Mouse (Mus musculus) midbrain, postnatal 0 days (tissue): ENCODE measurements around the gene Klhl42. TPM values are rescaled to one million over a fixed set of nuclear protein-coding genes. Genes with fewer than 3 reads are reported as not detected.
A peak's percentile ranks its signal among the peaks of the same experiment; 100 is the strongest.

Source experiments
- ATAC-seq: fragments of 200-750 bp; cut with Nextera tagmentation; 2 replicates; pipeline ENCODE4 v1.8.0; 2017; ENCODE audit warnings: moderate number of reproducible peaks, mild to moderate bottlenecking, moderate TSS enrichment, moderate library complexity; ENCODE audit not compliant: low FRiP score
- DNase-seq: peaks from one replicate; pipeline ENCODE4 v3.0.0-alpha.2; 2015; ENCODE audit warnings: low spot score
- H3K27ac ChIP-seq: fragments of 300-500 bp; sonication (generic); 2 replicates; pipeline ENCODE4 v1.5.1; 2014; ENCODE audit warnings: low read depth, mild to moderate bottlenecking, low read length, mixed read lengths
- H3K27me3 ChIP-seq: fragments of 300-500 bp; sonication (generic); 2 replicates; pipeline ENCODE4 v1.6.1; 2014; ENCODE audit warnings: low read length, control low read depth, mixed read lengths; ENCODE audit not compliant: insufficient read depth
- H3K36me3 ChIP-seq: fragments of 300-500 bp; sonication (generic); 2 replicates; pipeline ENCODE4 v1.6.1; 2014; ENCODE audit warnings: low read length, control low read depth, mixed read lengths; ENCODE audit not compliant: insufficient read depth
- H3K4me1 ChIP-seq: fragments of 300-500 bp; sonication (generic); 2 replicates; pipeline ENCODE4 v1.6.1; 2014; ENCODE audit warnings: mild to moderate bottlenecking, control low read depth, antibody characterized with exemption, low read length, mixed read lengths; ENCODE audit not compliant: insufficient read depth
- H3K4me2 ChIP-seq: fragments of 300-500 bp; sonication (generic); 2 replicates; pipeline ENCODE4 v1.6.1; 2014; ENCODE audit warnings: low read depth, mild to moderate bottlenecking, low read length, mixed read lengths; ENCODE audit not compliant: poor library complexity, severe bottlenecking
- H3K4me3 ChIP-seq: fragments of 300-500 bp; sonication (generic); 2 replicates; pipeline ENCODE4 v1.5.1; 2014; ENCODE audit warnings: low read depth, mild to moderate bottlenecking, low read length, moderate library complexity
- H3K9ac ChIP-seq: fragments of 300-500 bp; sonication (generic); replicated peaks from 2 replicates; pipeline ENCODE4 v1.6.1; 2014; ENCODE audit warnings: mild to moderate bottlenecking, low read length, moderate library complexity, mixed read lengths; ENCODE audit not compliant: poor library complexity, severe bottlenecking
- H3K9me3 ChIP-seq: fragments of 300-500 bp; sonication (generic); 2 replicates; pipeline ENCODE4 v1.6.1; 2016; ENCODE audit warnings: low read length, control low read depth
- CTCF ChIP-seq: IDR thresholded peaks from 2 replicates; pipeline ENCODE4 v1.5.1; 2016; ENCODE audit warnings: antibody characterized with exemption, mild to moderate bottlenecking
- WGBS: fragments of 180-500 bp; shearing (Covaris S2); extraction: QIAGEN DNeasy Blood & Tissue Kit; methylation state at CpG from one replicate; pipeline ENCODE4 v1.1.7; 2014; 5-methylcytosine and 5-hydroxymethylcytosine counted together
- polyA plus RNA-seq: library from polyadenylated mRNA; unstranded; fragments of >200 nt; fragmentation: Nextera tagmentation; extraction: Ambion mirVana; gene quantifications from 2 replicates; pipeline ENCODE4 v1.2.1, GENCODE M21; 2015
- total RNA-seq: library from RNA; depleted of rRNA; stranded (reverse); fragments of >200 nt; gene quantifications from 2 replicates; pipeline ENCODE4 v1.2.3, GENCODE M21; 2014

Gene Klhl42
- total and polyA plus RNA-seq, 2 experiments from 2014 or later, result 6.4 to 26.0 TPM

DNA sequence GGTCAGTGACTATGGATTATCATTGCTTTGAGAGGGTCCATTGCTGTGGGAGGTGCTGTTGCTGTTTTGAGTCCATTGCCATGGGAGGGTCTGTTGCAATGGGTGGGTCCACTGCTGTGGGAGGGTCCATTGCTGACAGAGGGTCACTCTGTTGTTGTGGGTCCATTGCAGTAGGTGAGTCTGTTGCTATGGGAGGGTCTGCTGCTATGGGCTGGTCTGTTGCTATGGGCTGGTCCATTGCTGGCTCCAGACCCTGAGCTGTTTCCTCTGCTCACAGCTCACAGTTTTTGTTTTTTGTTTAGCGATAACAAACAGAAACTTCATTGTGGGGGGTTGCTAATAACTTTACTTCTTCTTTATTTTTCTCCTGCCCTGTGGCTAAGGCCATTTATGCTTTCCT lies 14.3 kb downstream of the Klhl42 start:
- H3K4me3 ChIP-seq, result no peak overlapping the region
- TF ChIP-seq CTCF, result no peak
- H3K27ac ChIP-seq, result no peak overlapping the region
- H3K36me3 ChIP-seq, result peaks cover 19% of the 10 kb centered on the region
- DNase-seq (no peak), ATAC-seq (no peak)
- 100% methylated on average over 1 of the region's 1 CpGs for WGBS
- no peak overlapping the region for H3K9ac ChIP-seq
- H3K9me3 ChIP-seq, result no peaks in the 10 kb centered on the region
- H3K4me1 ChIP-seq, result no peaks in the 10 kb centered on the region
- H3K4me2 ChIP-seq, result no peak overlapping the region
- H3K27me3 ChIP-seq, result no peaks in the 10 kb centered on the region

DNA sequence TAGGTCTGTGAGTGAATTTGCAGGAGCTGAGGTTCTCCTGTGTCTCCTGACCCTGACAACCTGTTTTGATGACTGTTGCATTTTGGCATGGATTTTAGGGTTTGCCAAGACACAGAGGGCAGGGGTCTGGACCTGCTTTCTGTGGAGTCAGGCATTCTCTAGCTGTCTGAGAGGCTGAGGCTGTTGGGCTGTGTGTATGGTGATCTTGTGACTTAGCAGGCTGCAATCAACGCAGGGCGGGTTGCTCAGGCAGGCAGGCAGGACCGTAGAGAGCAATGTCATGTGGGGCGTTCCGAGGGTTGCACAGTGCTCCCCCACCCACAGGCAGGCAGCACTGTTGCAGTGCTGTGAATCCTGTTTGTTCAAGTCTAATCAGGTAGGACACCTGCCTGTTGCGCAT lies 15.5 kb downstream of the Klhl42 start:
- Histone ChIP-seq H3K9me3 (no peaks in the 10 kb centered on the region), H3K27me3 (no peaks in the 10 kb centered on the region), H3K4me1 (no peaks in the 10 kb centered on the region), H3K9ac (no peak overlapping the region), H3K4me2 (no peak overlapping the region), H3K27ac (no peak overlapping the region), H3K36me3 (peaks cover 29% of the 10 kb centered on the region), H3K4me3 (no peak overlapping the region)
- ATAC-seq, result no peak
- DNase-seq, result no peak
- no peak for TF ChIP-seq CTCF
- WGBS, result 97% methylated on average over 6 of the region's 6 CpGs

DNA sequence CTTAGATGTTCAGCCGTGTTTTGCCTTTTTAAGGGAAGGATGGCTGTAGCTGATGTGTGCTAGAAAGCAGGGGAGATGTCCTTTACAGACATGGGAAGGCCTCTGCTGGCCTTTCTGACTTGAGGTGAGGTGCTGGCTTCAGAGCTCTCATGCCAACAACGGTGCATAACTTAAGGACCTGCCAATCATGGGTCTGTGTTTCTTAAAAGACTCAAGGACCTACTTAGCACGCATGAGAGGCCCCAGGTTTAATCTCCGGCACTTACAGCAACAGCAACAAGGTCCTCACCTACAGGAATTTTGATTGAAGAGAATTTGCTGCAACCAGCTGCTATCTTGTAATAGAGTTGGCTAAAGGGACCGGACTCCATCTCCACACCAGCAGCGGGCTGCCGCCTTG lies 18.1 kb downstream of the Klhl42 start:
- Histone ChIP-seq H3K4me1 (no peaks in the 10 kb centered on the region), H3K27me3 (no peaks in the 10 kb centered on the region), H3K4me3 (no peak overlapping the region), H3K9ac (no peak overlapping the region), H3K36me3 (peaks cover 33% of the 10 kb centered on the region), H3K4me2 (no peak overlapping the region), H3K27ac (no peak overlapping the region), H3K9me3 (no peaks in the 10 kb centered on the region)
- DNase-seq, result no peak
- no peak for ATAC-seq
- no peak for TF ChIP-seq CTCF
- 89% methylated on average over 7 of the region's 7 CpGs for WGBS

DNA sequence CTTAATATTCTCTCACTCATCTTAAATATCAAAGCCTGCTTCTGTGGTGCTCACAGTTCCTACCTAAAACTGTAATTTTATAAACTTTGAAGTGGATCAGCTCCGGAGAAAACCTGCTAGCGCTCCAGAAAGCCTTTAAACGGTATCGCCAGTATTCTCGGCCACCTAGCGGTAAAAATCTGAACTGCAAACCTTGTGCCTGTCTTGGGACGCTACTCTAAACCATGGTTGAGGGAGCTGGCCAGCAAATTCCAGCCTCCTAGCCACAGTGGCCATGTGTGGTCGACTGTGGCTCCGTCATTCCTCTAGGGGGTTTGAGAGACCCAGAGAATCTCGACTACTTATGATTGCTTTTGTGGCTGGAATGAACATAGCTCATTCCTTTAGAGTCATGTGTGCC lies 25.4 kb downstream of the Klhl42 start:
- H3K4me1 ChIP-seq, result no peaks in the 10 kb centered on the region
- H3K9me3 ChIP-seq, result no peaks in the 10 kb centered on the region

DNA sequence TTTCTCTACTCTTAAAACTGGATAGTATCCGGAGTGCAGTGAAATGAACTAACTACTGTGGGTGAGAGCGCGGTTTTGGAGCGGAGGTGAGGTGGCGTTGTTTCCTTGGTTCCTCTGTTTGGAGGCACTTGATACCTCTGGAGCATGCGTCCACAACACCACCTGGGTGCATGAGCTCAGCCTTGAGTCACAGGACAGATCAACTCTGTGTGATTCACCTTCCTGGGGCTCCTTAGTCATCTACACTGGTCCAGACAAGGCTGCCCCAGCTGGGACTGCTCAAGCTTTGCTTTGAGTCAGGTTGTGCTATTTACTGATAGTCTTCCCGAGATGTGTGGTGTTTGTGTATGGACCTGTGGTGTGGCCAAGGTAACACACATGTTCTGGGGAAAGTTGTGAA lies 26.6 kb downstream of the Klhl42 start:
- Histone ChIP-seq H3K4me1 (no peaks in the 10 kb centered on the region), H3K36me3 (no peaks in the 10 kb centered on the region), H3K4me3 (no peak overlapping the region), H3K9ac (no peak overlapping the region), H3K27ac (no peak overlapping the region), H3K27me3 (no peaks in the 10 kb centered on the region), H3K9me3 (no peaks in the 10 kb centered on the region), H3K4me2 (no peak overlapping the region)
- no peak for DNase-seq
- 98% methylated on average over 7 of the region's 7 CpGs for WGBS
- ATAC-seq, result no peak
- TF ChIP-seq CTCF, result no peak

More for the DNA sequence above, 25.4 kb downstream of the Klhl42 start:
- Histone ChIP-seq H3K4me3 (no peak overlapping the region), H3K27me3 (no peaks in the 10 kb centered on the region), H3K36me3 (peaks cover 7% of the 10 kb centered on the region; the same call in 1 of the 2 replicates), H3K4me2 (no peak overlapping the region), H3K9ac (no peak overlapping the region), H3K27ac (no peak overlapping the region)
- WGBS, result 9% methylated on average over 10 of the region's 10 CpGs
- peak; percentile 86 for TF ChIP-seq CTCF
- DNase-seq, result peak; percentile 86
- ATAC-seq, result peak; percentile 75

DNA sequence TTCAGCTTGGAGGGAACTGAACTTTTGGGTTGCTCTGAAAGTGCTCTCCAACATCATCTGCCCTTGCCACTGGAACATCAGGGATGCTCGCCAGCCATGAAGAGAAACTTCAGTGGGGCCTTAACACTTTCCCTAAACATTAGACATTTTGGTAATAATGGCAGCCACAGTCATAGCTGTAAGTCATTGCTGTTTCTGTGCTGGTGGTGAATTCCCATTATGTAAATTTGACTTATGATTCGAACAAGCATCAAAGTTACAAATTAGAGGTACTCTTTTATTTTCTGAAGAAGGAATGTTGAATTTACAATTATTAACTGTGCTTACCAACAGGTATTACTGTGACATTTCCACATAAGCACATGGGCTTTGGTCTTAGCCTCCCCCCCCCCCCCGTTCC lies 27.0 kb downstream of the Klhl42 start:
- Histone ChIP-seq H3K27me3 (no peaks in the 10 kb centered on the region), H3K4me2 (no peak overlapping the region), H3K4me1 (no peaks in the 10 kb centered on the region), H3K27ac (no peak overlapping the region), H3K36me3 (no peaks in the 10 kb centered on the region), H3K9me3 (no peaks in the 10 kb centered on the region), H3K9ac (no peak overlapping the region), H3K4me3 (no peak overlapping the region)
- no peak for TF ChIP-seq CTCF
- DNase-seq (no peak), ATAC-seq (no peak)
- 89% methylated on average over 3 of the region's 3 CpGs for WGBS
